Mouse (Mus musculus) kidney, postnatal 0 days (tissue): ENCODE results near the gene Hlcs. TPM values are rescaled to one million over a fixed set of nuclear protein-coding genes. Genes with fewer than 3 reads are reported as not detected.

ENCODE experiments used
- ATAC-seq: fragments of 200-750 bp; cut with Nextera tagmentation; replicated peaks from 2 replicates; pipeline ENCODE4 v1.8.0; 2017; ENCODE audit warnings: low read depth, moderate number of reproducible peaks, moderate TSS enrichment, moderate library complexity; ENCODE audit not compliant: low FRiP score
- DNase-seq: peaks from one replicate; pipeline ENCODE4 v3.0.0-alpha.2; 2016; ENCODE audit warnings: low spot score
- H3K27ac ChIP-seq: fragments of 300-500 bp; sonication (generic); 2 replicates; pipeline ENCODE4 v1.5.1; 2014; ENCODE audit warnings: mild to moderate bottlenecking
- H3K27me3 ChIP-seq: fragments of 300-500 bp; sonication (generic); 2 replicates; pipeline ENCODE4 v1.6.1; 2014; ENCODE audit warnings: low read length, mixed read lengths; ENCODE audit not compliant: insufficient read depth
- H3K36me3 ChIP-seq: fragments of 300-500 bp; sonication (generic); 2 replicates; pipeline ENCODE4 v1.6.1; 2014; ENCODE audit warnings: low read length, mixed read lengths; ENCODE audit not compliant: insufficient read depth
- H3K4me1 ChIP-seq: fragments of 300-500 bp; sonication (generic); replicated peaks from 2 replicates; pipeline ENCODE4 v1.6.1; 2014; ENCODE audit warnings: antibody characterized with exemption, low read length, mixed read lengths; ENCODE audit not compliant: insufficient read depth
- H3K4me2 ChIP-seq: fragments of 300-500 bp; sonication (generic); 2 replicates; pipeline ENCODE4 v1.6.1; 2014; ENCODE audit warnings: mild to moderate bottlenecking, low read length, moderate library complexity, mixed read lengths
- H3K4me3 ChIP-seq: fragments of 300-500 bp; sonication (generic); replicated peaks from 2 replicates; pipeline ENCODE4 v1.5.1; 2014; ENCODE audit warnings: low read depth, low read length
- H3K9ac ChIP-seq: fragments of 300-500 bp; sonication (generic); 2 replicates; pipeline ENCODE4 v1.6.1; 2014; ENCODE audit warnings: low read depth, low read length
- H3K9me3 ChIP-seq: fragments of 300-500 bp; sonication (generic); replicated peaks from 2 replicates; pipeline ENCODE4 v1.6.1; 2016; ENCODE audit warnings: low read length, inconsistent platforms, mixed read lengths
- CTCF ChIP-seq: IDR thresholded peaks from 2 replicates; pipeline ENCODE4 v1.5.1; 2016; ENCODE audit warnings: antibody characterized with exemption, low read depth, mild to moderate bottlenecking, moderate library complexity
- WGBS: fragments of 180-500 bp; shearing (Covaris S2); extraction: QIAGEN DNeasy Blood & Tissue Kit; methylation state at CpG from one replicate; pipeline ENCODE4 v1.1.7; 2014; 5-methylcytosine and 5-hydroxymethylcytosine counted together
- polyA plus RNA-seq: library from polyadenylated mRNA; unstranded; fragments of >200 nt; fragmentation: Nextera tagmentation; extraction: Ambion mirVana; gene quantifications from 2 replicates; pipeline ENCODE4 v1.2.1, GENCODE M21; 2015

Gene Hlcs
- polyA plus RNA-seq, 1 experiment from 2014 or later = 5.0 TPM

DNA sequence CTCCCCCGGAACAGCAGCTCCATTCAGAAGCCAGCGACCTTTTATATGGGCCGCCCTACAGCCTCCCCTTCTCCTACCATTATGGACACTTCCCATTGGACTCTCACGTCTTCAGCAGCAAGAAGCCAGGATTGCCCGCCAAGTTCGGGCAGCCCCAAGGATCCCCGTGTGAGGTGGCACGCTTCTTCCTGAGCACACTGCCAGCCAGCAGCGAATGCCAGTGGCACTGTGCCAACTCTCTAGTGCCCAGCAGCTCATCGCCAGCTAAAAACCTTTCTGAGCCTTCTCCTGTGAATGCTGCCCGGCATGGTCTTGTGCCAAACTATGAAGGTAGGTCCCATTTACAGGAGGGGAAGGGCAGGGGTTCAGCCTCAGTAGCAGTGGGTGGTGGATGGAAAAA, 190.1 kb downstream of the Hlcs start:
- no peak overlapping the region for H3K9ac ChIP-seq
- H3K9me3 ChIP-seq = no peaks in the 10 kb centered on the region
- no peak overlapping the region for H3K4me2 ChIP-seq
- no peaks in the 10 kb centered on the region for H3K36me3 ChIP-seq
- WGBS = 71% methylated on average over 11 of the region's 11 CpGs
- H3K4me3 ChIP-seq = no peak overlapping the region
- H3K4me1 ChIP-seq = peaks cover 4% of the 10 kb centered on the region; the same call in 1 of the 2 replicates
- H3K27ac ChIP-seq = no peak overlapping the region
- peaks cover 38% of the 10 kb centered on the region for H3K27me3 ChIP-seq
- no peak for DNase-seq
- no peak for TF ChIP-seq CTCF
- ATAC-seq = no peak

DNA sequence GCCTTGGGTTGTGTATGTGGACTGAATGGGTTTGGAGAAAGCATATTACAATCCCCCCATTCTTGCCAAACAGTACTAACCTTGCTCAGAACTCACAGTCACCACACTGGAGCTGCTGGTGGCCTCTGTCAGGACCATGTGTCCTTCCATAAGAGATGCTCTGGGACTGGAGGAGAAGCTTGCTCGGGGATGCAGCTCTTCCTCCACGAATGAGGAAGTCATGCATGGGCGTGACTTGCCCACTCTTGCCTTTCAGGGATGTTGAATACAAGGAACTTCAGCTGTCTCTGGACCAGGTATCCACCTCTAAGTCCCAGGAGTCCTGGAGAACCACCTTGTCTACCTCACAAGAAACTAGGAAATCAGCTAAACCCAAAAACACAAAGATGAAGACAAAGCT, 191.0 kb downstream of the Hlcs start:
- no peak for DNase-seq
- no peaks in the 10 kb centered on the region for H3K9me3 ChIP-seq
- no peak overlapping the region for H3K9ac ChIP-seq
- H3K27me3 ChIP-seq = peaks cover 38% of the 10 kb centered on the region
- ATAC-seq = no peak
- no peak overlapping the region for H3K4me2 ChIP-seq
- H3K27ac ChIP-seq = no peak overlapping the region
- no peaks in the 10 kb centered on the region for H3K36me3 ChIP-seq
- H3K4me3 ChIP-seq = no peak overlapping the region
- no peak for TF ChIP-seq CTCF
- peaks cover 4% of the 10 kb centered on the region; the same call in 1 of the 2 replicates for H3K4me1 ChIP-seq
- 80% methylated on average over 3 of the region's 3 CpGs for WGBS

DNA sequence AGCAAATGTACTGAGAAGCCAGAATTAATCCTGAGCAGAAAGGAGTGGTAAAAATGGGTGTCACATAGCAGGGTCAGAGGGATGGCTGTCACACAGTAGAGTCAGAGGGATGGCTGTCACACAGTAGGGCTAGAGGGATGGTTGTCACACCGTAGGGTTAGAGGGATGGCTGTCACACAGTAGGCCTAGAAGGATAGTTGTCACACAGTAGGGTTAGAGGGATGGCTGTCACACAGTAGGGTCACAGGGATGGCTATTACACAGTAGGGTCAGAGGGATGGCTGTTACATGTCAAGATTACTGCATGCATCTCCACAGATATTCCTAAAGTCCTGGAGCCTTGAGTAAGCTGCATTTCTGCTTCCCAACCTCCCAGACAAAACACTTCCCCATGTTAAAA, 195.0 kb downstream of the Hlcs start:
- TF ChIP-seq CTCF = no peak
- 96% methylated on average over 1 of the region's 1 CpGs for WGBS
- H3K4me3 ChIP-seq = no peak overlapping the region
- no peak overlapping the region for H3K27ac ChIP-seq
- no peaks in the 10 kb centered on the region for H3K36me3 ChIP-seq
- H3K4me2 ChIP-seq = no peak overlapping the region
- ATAC-seq (no peak), DNase-seq (no peak)
- no peak overlapping the region for H3K9ac ChIP-seq
- H3K4me1 ChIP-seq = no peaks in the 10 kb centered on the region
- peaks cover 7% of the 10 kb centered on the region; the same call in 1 of the 2 replicates for H3K27me3 ChIP-seq
- no peaks in the 10 kb centered on the region for H3K9me3 ChIP-seq

DNA sequence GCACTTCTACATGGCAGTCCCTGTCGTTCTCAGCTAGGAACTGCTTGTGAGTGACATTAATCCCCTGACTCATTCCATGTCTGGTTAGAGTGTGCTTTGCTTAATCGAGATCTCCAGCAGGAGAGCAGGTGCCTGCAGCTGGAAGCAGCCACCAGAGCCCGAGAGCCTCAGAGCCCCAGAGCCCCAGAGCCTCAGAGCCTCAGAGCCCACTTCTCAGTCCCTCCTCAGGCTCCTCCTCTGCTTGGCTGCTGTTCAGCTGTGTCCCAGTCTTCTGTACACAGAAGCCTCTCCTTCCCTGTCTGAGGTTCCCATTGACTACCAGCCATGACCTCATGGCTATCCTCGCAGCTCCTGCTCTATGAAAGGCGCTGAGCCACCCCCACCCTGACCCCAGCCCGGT, 196.0 kb downstream of the Hlcs start:
- DNase-seq = no peak
- WGBS = 54% methylated on average over 6 of the region's 6 CpGs
- no peak for ATAC-seq

DNA sequence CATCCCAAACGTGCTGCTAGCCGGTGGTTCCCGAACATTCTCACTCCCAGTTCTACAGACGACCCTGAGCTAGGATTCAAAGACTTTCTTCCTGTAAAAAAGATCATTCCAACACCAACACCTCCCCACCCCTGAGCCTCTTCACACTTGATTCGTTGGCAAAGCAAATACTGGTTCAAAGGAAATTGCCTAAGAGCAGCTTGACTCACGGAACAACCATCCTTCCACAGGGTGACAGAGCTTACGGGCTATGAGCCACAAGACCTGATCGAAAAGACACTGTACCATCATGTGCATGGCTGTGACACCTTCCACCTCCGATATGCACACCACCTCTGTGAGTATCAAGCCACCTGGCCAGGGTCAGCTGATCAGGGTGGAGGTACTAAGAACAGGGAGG, 198.7 kb downstream of the Hlcs start:
- H3K27me3 ChIP-seq = no peaks in the 10 kb centered on the region
- 64% methylated on average over 9 of the region's 9 CpGs for WGBS
- no peak overlapping the region for H3K9ac ChIP-seq
- H3K27ac ChIP-seq = no peak overlapping the region
- no peak overlapping the region for H3K4me3 ChIP-seq
- H3K4me2 ChIP-seq = no peak overlapping the region
- no peak for ATAC-seq
- TF ChIP-seq CTCF = no peak
- no peak for DNase-seq
- H3K9me3 ChIP-seq = no peaks in the 10 kb centered on the region
- no peaks in the 10 kb centered on the region for H3K4me1 ChIP-seq
- H3K36me3 ChIP-seq = no peaks in the 10 kb centered on the region

More for the DNA sequence above, 196.0 kb downstream of the Hlcs start:
- Histone ChIP-seq H3K36me3 (no peaks in the 10 kb centered on the region), H3K4me2 (no peak overlapping the region), H3K27me3 (peaks cover 7% of the 10 kb centered on the region; the same call in 1 of the 2 replicates), H3K4me1 (no peaks in the 10 kb centered on the region), H3K27ac (no peak overlapping the region), H3K9me3 (no peaks in the 10 kb centered on the region), H3K9ac (no peak overlapping the region), H3K4me3 (no peak overlapping the region)
- no peak for TF ChIP-seq CTCF

DNA sequence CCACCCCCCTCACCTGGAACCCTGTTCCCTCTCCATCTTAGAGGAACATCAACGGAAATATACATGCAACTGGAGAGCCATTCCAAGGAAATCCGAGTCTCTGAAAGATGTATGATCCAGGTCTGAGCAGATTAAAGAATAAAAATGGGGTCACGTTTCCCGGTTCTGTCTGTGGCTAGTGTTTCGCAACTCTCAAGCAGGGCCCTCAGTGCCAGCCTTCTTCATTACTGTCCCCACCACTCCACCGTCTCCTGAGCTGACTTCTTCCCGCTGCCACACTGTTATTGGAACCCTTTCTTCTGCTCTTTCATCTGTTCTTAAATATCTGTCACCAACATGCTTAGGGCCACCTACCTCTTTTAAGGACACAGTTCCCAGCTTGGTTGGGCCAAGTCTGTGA, 200.2 kb downstream of the Hlcs start:
- Histone ChIP-seq H3K36me3 (no peaks in the 10 kb centered on the region), H3K4me2 (no peak overlapping the region), H3K4me1 (no peaks in the 10 kb centered on the region), H3K9ac (no peak overlapping the region), H3K27me3 (no peaks in the 10 kb centered on the region), H3K4me3 (no peak overlapping the region), H3K27ac (no peak overlapping the region), H3K9me3 (no peaks in the 10 kb centered on the region)
- no peak for ATAC-seq
- 65% methylated on average over 7 of the region's 7 CpGs for WGBS
- no peak for TF ChIP-seq CTCF
- DNase-seq = no peak
